Mouse (Mus musculus) cortical plate, adult 2 months (tissue): ENCODE data around the gene Tff3.

Source experiments
- CTCF ChIP-seq: fragments of 200-500 bp; IDR thresholded peaks from 2 replicates; pipeline ENCODE4 v1.5.1; 2011; ENCODE audit warnings: mild to moderate bottlenecking, control low read depth, low read length; ENCODE audit not compliant: insufficient read depth; ENCODE audit errors: extremely low read depth
- POLR2A ChIP-seq: fragments of 200-500 bp; IDR thresholded peaks from 2 replicates; pipeline ENCODE4 v1.6.1; 2011; ENCODE audit warnings: mild to moderate bottlenecking, low read length, control low read depth; ENCODE audit not compliant: insufficient read depth; ENCODE audit errors: extremely low read depth

GRCm38 (mm10) chr17:31091023-31091735, 38.3 kb downstream of the Tff3 start:
- no peak for TF ChIP-seq CTCF
- TF ChIP-seq POLR2A = no peak
